ENCODE assay signal across 8 mouse cellular contexts in genomic region chr4:123564051-123564791, GRCm38 (mm10).
A peak's percentile ranks its signal among the peaks of the same experiment; 100 is the strongest.
DNase-seq lines count a peak whose midpoint lies in the region; ATAC-seq and TF ChIP-seq lines count a peak whose summit lies in the region.

No protein-coding gene starts in this region.

- peak; percentile 14 for DNase-seq in gastrocnemius, adult 18-20 months (ENCODE audit: low spot score)
- no peak for DNase-seq in gastrocnemius, postnatal 25 days
- no peak for DNase-seq in left cerebral cortex, postnatal 36 days (ENCODE audit: low spot score in 2 of 2)
- no peak for DNase-seq in kidney, postnatal 4 days

- peaks cover 43% of the 10 kb centered on the region for H3K4me1 ChIP-seq in bone marrow macrophage, adult 2 months (ENCODE audit: control insufficient read depth, insufficient read depth, low read length)

- no peak for TF ChIP-seq CTCF in bone marrow macrophage, adult 2 months (IDR thresholded peaks at IDR 0.05; ENCODE audit: low read depth, low read length)

- intact Hi-C loops in left cerebral cortex, postnatal 36 days (cut with DNase I), result no loop called here

- peak overlapping the region; percentile 96 for H3K27ac ChIP-seq in bone marrow macrophage, adult 2 months (ENCODE audit: insufficient read depth, low read depth, low read length)

- no peak for TF ChIP-seq POLR2A in bone marrow macrophage, adult 2 months (IDR thresholded peaks at IDR 0.05; ENCODE audit: borderline replicate concordance, low read depth, low read length)

- ATAC-seq in hematopoietic stem cell, adult 5-6 weeks (replicated peaks in 1 of 2; ENCODE audit: insufficient read depth in 1 of 2, low FRiP score in 2 of 2, low TSS enrichment in 1 of 2, low read depth in 1 of 2, poor library complexity in 2 of 2, severe bottlenecking in 2 of 2), result peak; percentile 87 to 88
- peak; percentile 88 for ATAC-seq in monocyte, adult 5-6 weeks (replicated peaks; ENCODE audit: insufficient number of reproducible peaks, low FRiP score, low TSS enrichment, poor library complexity, severe bottlenecking)
- no peak for ATAC-seq in cerebellum, adult (ENCODE audit: insufficient number of reproducible peaks, low FRiP score, low TSS enrichment)

- H3K4me3 ChIP-seq in bone marrow macrophage, adult 2 months (ENCODE audit: insufficient read depth, low read length), result peak overlapping the region; percentile 71
